Mouse (Mus musculus) neural tube, embryonic 11.5 days (tissue): Measurements from ENCODE around the gene 4931429L15Rik. TPM values are rescaled to one million over a fixed set of nuclear protein-coding genes. Genes with fewer than 3 reads are reported as not detected.
"Not testable (repeated sequence)": the region's sequence is repeated elsewhere in the genome, so short reads cannot be mapped to it uniquely, and the experiment has no call there.

ENCODE experiments used
- ATAC-seq: fragments of 200-750 bp; cut with Nextera tagmentation; 2 replicates; pipeline ENCODE4 v1.8.0; 2017; ENCODE audit warnings: moderate number of reproducible peaks, mild to moderate bottlenecking, moderate TSS enrichment, moderate library complexity; ENCODE audit not compliant: insufficient read depth, low FRiP score, low TSS enrichment
- DNase-seq: peaks from one replicate; pipeline ENCODE4 v3.0.0-alpha.2; 2015; ENCODE audit warnings: low spot score
- H3K27ac ChIP-seq: fragments of 300-500 bp; sonication (generic); 2 replicates; pipeline ENCODE4 v1.5.1; 2014; ENCODE audit warnings: low read depth, mild to moderate bottlenecking, low read length
- H3K27me3 ChIP-seq: fragments of 300-500 bp; sonication (generic); 2 replicates; pipeline ENCODE4 v1.6.1; 2014; ENCODE audit warnings: mild to moderate bottlenecking, low read length, mixed read lengths; ENCODE audit not compliant: control insufficient read depth, insufficient read depth
- H3K36me3 ChIP-seq: fragments of 300-500 bp; sonication (generic); 2 replicates; pipeline ENCODE4 v1.6.1; 2014; ENCODE audit warnings: mild to moderate bottlenecking, low read length, moderate library complexity, mixed read lengths; ENCODE audit not compliant: control insufficient read depth, insufficient read depth
- H3K4me1 ChIP-seq: fragments of 300-500 bp; sonication (generic); 2 replicates; pipeline ENCODE4 v1.6.1; 2014; ENCODE audit warnings: low read length, mixed read lengths; ENCODE audit not compliant: control insufficient read depth, insufficient read depth
- H3K4me2 ChIP-seq: fragments of 300-500 bp; sonication (generic); 2 replicates; pipeline ENCODE4 v1.6.1; 2014; ENCODE audit warnings: low read depth, mild to moderate bottlenecking, moderate library complexity
- H3K4me3 ChIP-seq: fragments of 300-500 bp; sonication (generic); 2 replicates; pipeline ENCODE4 v1.5.1; 2014; ENCODE audit warnings: low read depth, low read length
- H3K9ac ChIP-seq: fragments of 300-500 bp; sonication (generic); 2 replicates; pipeline ENCODE4 v1.6.1; 2014; ENCODE audit warnings: mild to moderate bottlenecking, low read length
- H3K9me3 ChIP-seq: fragments of 300-500 bp; sonication (generic); 2 replicates; pipeline ENCODE4 v1.6.1; 2016; ENCODE audit warnings: low read length; ENCODE audit not compliant: control insufficient read depth
- whole genome bisulfite sequencing: fragments of 180-500 bp; shearing (Covaris S2); extraction: QIAGEN DNeasy Blood & Tissue Kit; methylation state at CpG from one replicate; pipeline ENCODE4 v1.1.7; 2014; 5-methylcytosine and 5-hydroxymethylcytosine counted together
- polyA plus RNA-seq: library from polyadenylated mRNA; unstranded; fragments of >200 nt; fragmentation: Nextera tagmentation; extraction: Ambion mirVana; gene quantifications from 2 replicates; pipeline ENCODE4 v1.2.1, GENCODE M21; 2014

4931429L15Rik gene
- polyA plus RNA-seq, result not detected in 2 replicates

DNA sequence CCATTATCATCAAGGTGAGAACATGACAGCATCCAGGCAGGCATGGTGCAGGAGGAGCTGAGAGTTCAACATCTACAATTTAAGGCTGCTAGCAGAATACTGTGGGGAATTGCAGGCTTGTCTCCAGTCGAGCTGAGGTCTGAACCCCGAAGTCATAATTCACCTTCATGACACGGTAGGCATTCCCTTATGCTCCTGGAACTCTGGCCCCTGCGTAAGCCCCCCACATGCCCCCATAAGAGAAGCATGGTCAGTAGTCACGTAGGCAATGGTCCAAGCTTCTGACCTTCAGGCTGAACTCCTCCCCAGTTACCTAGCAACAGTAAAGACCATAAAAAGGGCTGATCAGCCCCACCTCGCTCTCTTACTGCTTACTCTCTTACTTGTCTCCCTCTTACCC, at the start of gene 4931429L15Rik:
Gene 4931429L15Rik (minus strand): TSS at position 101 of the 400 bp plus-strand sequence.
- H3K9ac ChIP-seq, ATAC-seq: not testable (repeated sequence)
- WGBS, result 76% methylated on average over 6 of the region's 6 CpGs

DNA sequence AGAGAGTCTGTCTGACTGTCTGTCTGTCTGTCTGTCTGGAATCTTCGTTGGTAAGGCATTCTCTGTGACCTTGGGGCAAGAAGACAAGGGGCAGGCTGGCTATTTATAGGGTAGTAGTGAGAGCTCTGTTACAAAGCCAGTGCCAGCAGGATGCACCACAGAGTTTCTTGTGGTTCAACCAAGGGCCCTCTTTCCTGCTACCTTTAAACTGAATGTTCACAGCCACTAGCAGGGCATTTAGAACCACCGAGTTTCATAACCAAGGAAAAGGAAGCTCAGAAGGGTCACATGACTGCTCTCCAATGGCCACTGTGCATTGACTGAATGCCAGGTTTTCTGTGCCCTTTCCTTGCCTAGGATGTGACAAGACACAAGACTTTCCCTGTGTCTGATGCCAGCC, 42.7 kb upstream of the 4931429L15Rik start:
- H3K36me3 ChIP-seq, result no peaks in the 10 kb centered on the region
- no peaks in the 10 kb centered on the region for H3K27me3 ChIP-seq
- no peak overlapping the region for H3K4me2 ChIP-seq
- H3K9ac ChIP-seq, result no peak overlapping the region
- no peak for ATAC-seq
- 71% methylated on average over 2 of the region's 2 CpGs for WGBS
- no peak for DNase-seq
- no peak overlapping the region for H3K4me3 ChIP-seq
- no peaks in the 10 kb centered on the region for H3K4me1 ChIP-seq
- no peaks in the 10 kb centered on the region for H3K9me3 ChIP-seq
- no peak overlapping the region for H3K27ac ChIP-seq

More for the DNA sequence above, at the start of gene 4931429L15Rik:
- H3K4me2 ChIP-seq, DNase-seq, H3K4me3 ChIP-seq, H3K27ac ChIP-seq, H3K36me3 ChIP-seq, H3K9me3 ChIP-seq, H3K27me3 ChIP-seq: not testable (repeated sequence)
- peaks cover 12% of the 10 kb centered on the region for H3K4me1 ChIP-seq

DNA sequence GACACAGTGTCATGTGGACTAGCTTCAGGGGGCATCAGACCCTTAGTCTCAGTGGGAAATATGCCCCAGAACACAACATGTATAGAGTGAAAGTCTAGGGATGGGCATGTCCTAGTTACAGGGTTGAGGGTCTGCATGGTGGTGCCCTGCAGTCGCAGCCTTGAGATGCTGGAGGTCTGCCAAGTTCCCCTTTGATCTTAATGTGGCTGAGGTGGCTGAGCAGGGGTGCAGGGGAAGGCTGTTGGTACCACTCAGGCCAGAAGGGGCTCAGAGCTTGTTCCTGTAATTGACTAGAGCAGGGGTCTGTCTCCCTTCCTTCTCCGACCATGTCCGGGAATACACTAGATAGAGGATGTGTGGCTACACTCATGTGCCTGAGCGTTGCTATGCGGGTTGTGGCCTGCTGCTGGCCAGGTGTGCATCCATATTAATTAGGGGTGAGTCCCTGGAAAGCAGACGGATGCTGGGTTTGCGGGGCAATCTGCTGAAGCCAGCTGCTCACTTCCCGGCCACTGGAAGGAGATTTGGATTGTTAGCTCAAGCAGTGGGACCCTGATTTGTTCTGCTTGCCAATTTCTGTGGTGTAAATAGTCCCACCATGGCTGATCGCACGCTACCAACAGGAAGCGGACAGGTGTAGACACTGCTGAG, 41.8 kb upstream of the 4931429L15Rik start:
- Histone ChIP-seq H3K4me1 (no peaks in the 10 kb centered on the region), H3K4me3 (no peak overlapping the region), H3K36me3 (no peaks in the 10 kb centered on the region), H3K27me3 (no peaks in the 10 kb centered on the region), H3K27ac (no peak overlapping the region), H3K9me3 (no peaks in the 10 kb centered on the region), H3K4me2 (no peak overlapping the region), H3K9ac (no peak overlapping the region)
- DNase-seq, result no peak
- 70% methylated on average over 11 of the region's 11 CpGs for WGBS
- ATAC-seq, result no peak

DNA sequence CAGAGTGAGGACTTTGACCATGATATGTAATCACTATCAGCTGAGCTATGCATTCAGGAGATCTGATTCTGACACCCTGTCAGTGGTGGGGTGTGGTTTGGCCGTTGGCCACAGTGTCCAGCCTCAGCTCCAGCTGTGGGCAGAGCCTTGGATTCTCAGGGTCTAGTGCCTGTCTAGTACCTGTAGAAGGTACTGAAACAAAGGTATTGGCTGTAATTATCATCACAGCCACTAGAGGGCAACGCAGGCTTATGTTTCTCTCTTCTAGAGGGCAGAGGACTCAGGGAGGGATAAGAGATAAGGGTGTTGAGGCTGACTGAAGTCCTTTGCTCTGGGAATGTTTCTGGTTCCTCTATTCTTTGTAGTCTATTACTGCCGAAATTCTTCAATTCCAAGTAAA, 34.2 kb upstream of the 4931429L15Rik start:
- H3K9me3 ChIP-seq, result no peaks in the 10 kb centered on the region
- ATAC-seq (no peak), DNase-seq (peak; percentile 68)
- H3K4me3 ChIP-seq, result no peak overlapping the region
- no peak overlapping the region for H3K4me2 ChIP-seq
- H3K36me3 ChIP-seq, result no peaks in the 10 kb centered on the region
- H3K4me1 ChIP-seq, result peaks cover 4% of the 10 kb centered on the region
- no peak overlapping the region for H3K9ac ChIP-seq
- no peaks in the 10 kb centered on the region for H3K27me3 ChIP-seq
- 16% methylated on average over 3 of the region's 3 CpGs for WGBS
- H3K27ac ChIP-seq, result no peak overlapping the region

DNA sequence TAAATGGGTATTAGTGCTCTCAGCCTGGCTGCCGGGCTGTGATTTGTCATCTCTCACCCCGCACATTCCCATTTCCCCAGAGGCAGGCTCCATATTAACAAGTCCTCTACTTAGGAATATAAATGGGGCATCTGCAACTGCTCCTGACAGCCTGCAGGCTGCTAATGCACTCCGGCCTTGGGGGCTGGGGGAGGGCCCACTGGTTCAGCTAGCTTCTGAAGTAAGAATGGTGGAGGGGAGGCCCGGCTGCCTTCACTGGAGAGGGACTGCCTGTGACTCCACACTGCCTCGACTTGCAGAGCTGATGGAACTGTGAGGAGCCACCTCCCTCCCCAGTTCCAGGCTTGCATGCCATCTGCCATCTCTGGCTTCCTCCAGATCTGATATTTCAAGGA, 33.5 kb upstream of the 4931429L15Rik start:
- ATAC-seq, result no peak; the same call in 1 of the 2 replicates

DNA sequence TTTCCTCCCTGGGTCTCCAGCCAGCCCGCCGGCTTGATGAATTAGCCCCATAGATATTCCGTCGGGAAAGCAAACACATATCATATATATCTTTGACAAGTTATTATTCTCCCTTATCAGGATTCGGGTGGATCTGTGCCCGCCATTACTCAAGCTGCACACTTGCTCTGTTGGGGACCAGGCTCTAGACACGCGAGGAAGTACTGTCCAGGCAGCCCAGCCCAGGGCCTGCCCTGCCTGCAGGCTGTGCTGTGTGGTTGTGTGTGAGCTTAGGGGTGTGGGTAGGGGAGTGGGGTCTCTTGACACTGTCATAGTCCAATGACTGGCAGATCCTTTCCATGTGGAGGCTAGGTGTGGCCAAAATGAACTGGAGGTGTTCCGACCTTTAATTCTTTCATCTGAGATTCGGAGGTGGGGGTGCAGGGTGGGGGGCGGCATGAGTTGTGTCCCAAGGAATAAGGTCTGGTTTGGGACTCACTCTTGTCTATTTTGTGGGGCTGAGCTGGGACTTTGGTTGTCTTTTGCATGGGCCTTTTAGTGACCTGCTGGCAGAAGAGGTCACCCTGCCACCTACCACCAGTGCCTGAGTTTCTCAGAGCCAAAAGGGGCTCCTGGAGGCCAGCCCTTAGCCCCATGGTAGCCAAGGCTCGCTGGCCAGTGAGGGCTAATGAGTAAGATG, 33.0 kb upstream of the 4931429L15Rik start:
- H3K9me3 ChIP-seq, result no peaks in the 10 kb centered on the region
- no peak overlapping the region for H3K4me3 ChIP-seq
- DNase-seq (peak; percentile 30), ATAC-seq (no peak)
- H3K36me3 ChIP-seq, result no peaks in the 10 kb centered on the region
- H3K27me3 ChIP-seq, result no peaks in the 10 kb centered on the region
- H3K9ac ChIP-seq, result no peak overlapping the region
- no peak overlapping the region for H3K4me2 ChIP-seq
- H3K4me1 ChIP-seq, result peaks cover 4% of the 10 kb centered on the region
- 50% methylated on average over 12 of the region's 12 CpGs for WGBS
- peak overlapping the region; percentile 36; the same call in 1 of the 2 replicates for H3K27ac ChIP-seq

More for the DNA sequence above, 33.5 kb upstream of the 4931429L15Rik start:
- no peak overlapping the region for H3K4me3 ChIP-seq
- H3K27ac ChIP-seq, result peak overlapping the region; percentile 36; the same call in 1 of the 2 replicates
- H3K9me3 ChIP-seq, result no peaks in the 10 kb centered on the region
- DNase-seq, result peak; percentile 63
- H3K4me2 ChIP-seq, result no peak overlapping the region
- no peaks in the 10 kb centered on the region for H3K27me3 ChIP-seq
- WGBS, result 29% methylated on average over 5 of the region's 5 CpGs
- no peak overlapping the region for H3K9ac ChIP-seq
- peaks cover 4% of the 10 kb centered on the region for H3K4me1 ChIP-seq
- H3K36me3 ChIP-seq, result no peaks in the 10 kb centered on the region

DNA sequence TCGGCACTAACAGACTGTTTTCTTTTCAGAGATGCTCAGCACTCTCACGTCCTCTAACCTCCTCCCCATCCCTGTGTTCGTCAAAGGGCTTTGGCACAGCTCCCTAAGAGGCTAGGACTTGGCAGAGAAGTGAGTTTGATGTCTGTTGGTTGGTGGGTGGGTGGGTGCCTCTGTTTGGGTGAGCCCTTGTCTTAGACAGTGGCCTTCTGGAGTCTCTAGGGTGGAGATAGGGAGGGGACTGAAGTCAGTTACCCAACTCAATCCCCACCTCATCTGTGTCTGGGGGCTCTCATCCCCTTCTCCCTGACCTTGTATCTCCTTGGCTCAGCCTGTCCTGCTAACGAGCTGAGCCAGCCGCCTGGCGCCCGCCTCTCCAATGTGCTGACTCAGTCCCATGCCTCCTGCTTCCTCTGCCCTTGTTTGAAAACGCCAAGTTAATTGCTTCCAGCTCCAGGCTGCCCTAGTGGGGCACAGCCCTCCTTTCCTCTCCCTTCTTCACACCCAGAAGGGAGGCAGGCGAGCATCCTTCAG, 30.7 kb upstream of the 4931429L15Rik start:
- 45% methylated on average over 9 of the region's 9 CpGs for WGBS
- H3K36me3 ChIP-seq, result no peaks in the 10 kb centered on the region
- H3K9ac ChIP-seq, result no peak overlapping the region
- DNase-seq (no peak), ATAC-seq (no peak)
- H3K27ac ChIP-seq, result no peak overlapping the region
- H3K4me1 ChIP-seq, result peaks cover 4% of the 10 kb centered on the region
- H3K9me3 ChIP-seq, result no peaks in the 10 kb centered on the region
- no peak overlapping the region for H3K4me3 ChIP-seq
- H3K4me2 ChIP-seq, result no peak overlapping the region
- no peaks in the 10 kb centered on the region for H3K27me3 ChIP-seq

DNA sequence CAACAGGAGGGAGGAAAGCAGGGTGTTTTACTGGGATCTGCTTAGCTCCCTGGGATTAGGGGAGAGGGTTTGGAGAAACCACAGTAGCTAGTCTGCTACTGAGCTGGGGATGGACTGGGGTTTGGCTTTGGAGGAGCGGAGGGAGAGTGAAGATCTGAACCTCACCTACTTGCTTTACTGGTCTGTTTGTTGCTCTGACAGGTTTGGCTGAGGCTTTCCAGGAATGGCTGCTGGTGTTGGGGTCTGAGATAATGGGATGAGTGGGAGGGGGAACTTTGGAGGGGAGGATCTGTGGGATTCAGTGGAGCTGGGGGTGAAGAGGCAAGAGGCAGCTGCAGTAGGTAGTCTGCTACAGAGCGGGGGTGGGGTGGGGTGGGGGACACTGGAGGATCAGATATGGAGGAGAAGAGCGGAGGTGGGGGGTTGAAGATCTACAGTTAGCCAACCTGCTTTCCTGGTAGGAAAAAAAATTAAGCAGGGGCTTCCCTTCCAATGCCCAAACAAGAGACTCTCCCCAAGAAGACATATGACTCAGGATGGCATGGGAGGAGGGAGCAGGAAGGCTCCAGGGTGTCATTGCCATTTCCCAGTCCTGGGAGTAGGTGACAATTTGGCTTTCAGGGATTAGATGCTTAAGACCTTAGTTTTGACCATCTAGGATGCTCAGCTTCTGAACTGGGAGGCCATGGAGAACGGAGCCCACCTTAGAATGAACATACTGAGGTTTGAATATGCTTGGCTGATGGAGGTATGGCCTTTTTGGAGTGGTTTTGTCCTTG, 26.3 kb upstream of the 4931429L15Rik start:
- WGBS, result 87% methylated on average over 4 of the region's 4 CpGs

More for the DNA sequence above, 26.3 kb upstream of the 4931429L15Rik start:
- no peaks in the 10 kb centered on the region for H3K9me3 ChIP-seq
- DNase-seq (no peak), ATAC-seq (no peak)
- H3K27ac ChIP-seq, result no peak overlapping the region
- H3K4me1 ChIP-seq, result no peaks in the 10 kb centered on the region
- no peak overlapping the region for H3K4me2 ChIP-seq
- no peak overlapping the region for H3K4me3 ChIP-seq
- no peaks in the 10 kb centered on the region for H3K36me3 ChIP-seq
- no peak overlapping the region for H3K9ac ChIP-seq
- no peaks in the 10 kb centered on the region for H3K27me3 ChIP-seq
